Mouse (Mus musculus): ENCODE measurements around the gene Synj2. TPM values are rescaled to one million over a fixed set of nuclear protein-coding genes. Genes with fewer than 3 reads are reported as not detected.

Synj2 gene
- total RNA-seq, 2 experiments from 2014 or later = 31.6 to 39.0 TPM

GRCm38 (mm10) chr17:5934554-5935324, 6.3 kb upstream of the Synj2 start:
- DNase-seq (ENCODE audit: low spot score in 2 of 2) = peak in 1 of 2 experiments; percentile 67

- DNase-seq (ENCODE audit: low spot score in 2 of 2) = no peak
Observed at GRCm38 (mm10) chr17:5935680-5936079, 5.4 kb upstream of the Synj2 start.

DNA sequence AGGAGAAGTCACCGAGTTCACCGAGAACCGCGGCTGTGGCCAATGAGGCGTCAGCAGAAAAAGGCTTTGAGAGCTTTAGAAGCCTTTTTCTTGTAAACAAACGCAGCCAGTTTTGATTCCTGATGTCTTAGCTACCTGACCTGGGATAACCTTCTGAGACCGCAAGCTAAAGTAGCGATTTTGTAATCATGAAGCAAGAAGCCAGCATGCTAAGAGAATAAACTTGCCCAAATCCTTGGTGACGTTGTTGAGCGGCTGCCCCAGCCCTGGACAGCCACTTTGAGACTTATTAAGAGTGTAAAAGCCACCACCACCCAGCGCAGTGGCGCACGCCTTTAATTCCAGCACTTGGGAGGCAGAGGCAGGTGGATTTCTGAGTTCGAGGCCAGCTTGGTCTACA, 4.8 kb upstream of the Synj2 start:
- no peak for DNase-seq (ENCODE audit: low spot score in 2 of 2)

GRCm38 (mm10) chr17:5937441-5937840, 3.6 kb upstream of the Synj2 start:
- no peak for DNase-seq (ENCODE audit: low spot score in 2 of 2)

DNA sequence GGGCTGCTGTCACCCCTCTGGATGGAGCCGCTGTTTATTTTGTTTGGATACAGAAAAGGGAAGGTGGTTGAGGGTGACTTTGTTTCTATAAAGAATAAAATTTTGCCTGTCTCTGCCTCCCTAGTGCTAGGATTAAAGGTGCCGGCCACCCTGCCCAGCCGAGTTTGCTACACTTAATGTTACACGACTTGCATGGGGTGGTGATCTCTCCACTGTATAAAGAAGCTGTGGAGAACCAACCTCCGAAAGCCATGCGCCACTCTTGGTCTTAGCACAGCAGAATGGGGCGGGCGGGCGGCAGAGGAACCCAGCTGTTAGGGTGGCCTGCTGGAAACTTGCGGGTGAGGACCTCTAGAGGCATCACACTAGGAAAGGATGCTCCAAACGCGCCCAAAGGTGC, 1.2 kb upstream of the Synj2 start:
- DNase-seq (ENCODE audit: low spot score in 2 of 2) = no peak

- DNase-seq (ENCODE audit: low spot score in 2 of 2) = peak; percentile 75 to 81
Observed at GRCm38 (mm10) chr17:5940792-5941191, 288 bp upstream of the Synj2 start.

DNA sequence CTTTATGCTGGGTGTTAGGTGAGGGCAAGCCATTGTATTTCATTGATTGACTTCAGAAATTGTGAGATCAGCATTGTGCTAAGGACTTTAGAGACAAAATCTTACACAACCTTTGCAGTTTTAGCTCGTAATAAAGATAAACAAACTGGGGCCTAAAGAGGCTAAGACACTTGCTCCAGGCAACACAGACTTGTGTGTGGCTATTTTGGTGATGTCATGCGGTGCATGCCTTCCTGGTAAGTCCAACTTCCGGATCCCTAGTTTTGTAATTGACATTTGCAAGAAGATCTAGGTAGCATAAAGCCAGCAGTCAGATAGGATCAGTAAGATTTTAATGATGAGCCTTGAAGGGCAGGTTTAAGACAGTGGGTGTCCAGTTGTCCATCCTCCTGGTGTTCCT, 1.1 kb downstream of the Synj2 start:
- DNase-seq (ENCODE audit: low spot score in 2 of 2) = no peak

DNA sequence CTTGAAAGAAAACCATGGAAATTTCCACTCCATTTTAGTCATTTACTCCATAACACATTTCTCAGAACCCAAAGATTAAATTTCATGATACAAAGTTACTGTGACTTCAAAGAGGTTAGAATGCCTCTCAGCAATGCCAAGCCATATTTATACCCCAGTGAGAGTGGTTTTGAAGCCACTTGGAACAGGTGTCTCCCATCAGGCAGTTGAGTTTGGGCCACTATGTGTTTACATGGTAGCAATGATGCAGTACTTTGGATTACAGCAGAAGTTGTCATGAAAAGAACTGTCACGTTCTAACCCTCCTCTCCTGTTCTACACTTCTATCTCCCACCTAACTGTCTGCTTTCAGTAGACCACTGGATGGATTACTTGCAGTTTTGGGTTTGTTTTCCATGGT, 2.0 kb downstream of the Synj2 start:
- DNase-seq (ENCODE audit: low spot score in 2 of 2) = no peak

DNA sequence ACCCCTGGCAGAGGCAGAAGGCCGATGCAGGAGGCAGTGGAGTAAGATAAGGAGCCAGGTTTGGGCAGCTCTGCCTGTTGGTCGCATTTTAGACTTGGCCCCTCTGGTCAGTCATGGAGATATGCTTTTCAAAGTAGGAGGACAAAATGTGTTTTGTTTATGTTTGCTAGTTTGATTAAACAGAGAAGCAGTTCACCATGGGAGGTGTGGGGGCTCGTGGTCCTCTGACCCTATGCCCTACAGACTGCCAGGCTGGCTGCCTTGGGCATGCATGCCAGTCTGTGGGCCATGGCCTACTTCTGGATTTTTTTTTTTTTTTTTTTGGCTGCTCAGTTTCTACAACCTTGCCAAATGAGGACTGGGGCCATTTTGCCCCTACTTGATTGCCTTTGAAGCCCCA, 6.0 kb downstream of the Synj2 start:
- no peak for DNase-seq (ENCODE audit: low spot score in 2 of 2)

DNA sequence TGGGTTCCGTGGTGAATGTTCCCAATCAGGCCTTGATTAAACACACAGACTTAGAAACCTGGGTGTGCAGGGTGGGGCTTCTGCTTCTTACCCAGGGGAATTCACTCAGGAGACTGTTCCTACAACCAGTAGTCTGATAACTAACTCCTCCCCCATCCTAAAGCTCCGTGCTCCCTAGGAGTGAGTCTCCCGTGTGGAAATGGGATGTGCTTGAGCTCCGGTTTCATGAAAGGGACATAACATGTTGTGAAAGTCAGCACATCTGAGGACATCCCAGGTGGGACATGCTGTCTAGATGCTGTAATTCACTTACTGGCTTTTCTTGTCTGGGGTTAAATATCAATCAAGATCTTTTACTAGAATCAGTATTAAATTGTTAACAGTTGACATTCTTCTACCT, 11.4 kb downstream of the Synj2 start:
- peak in 1 of 2 experiments; percentile 4 for DNase-seq (ENCODE audit: low spot score in 2 of 2)

GRCm38 (mm10) chr17:5956350-5957000, 15.4 kb downstream of the Synj2 start:
- DNase-seq (ENCODE audit: low spot score in 2 of 2) = peak in 1 of 2 experiments; percentile 9

DNA sequence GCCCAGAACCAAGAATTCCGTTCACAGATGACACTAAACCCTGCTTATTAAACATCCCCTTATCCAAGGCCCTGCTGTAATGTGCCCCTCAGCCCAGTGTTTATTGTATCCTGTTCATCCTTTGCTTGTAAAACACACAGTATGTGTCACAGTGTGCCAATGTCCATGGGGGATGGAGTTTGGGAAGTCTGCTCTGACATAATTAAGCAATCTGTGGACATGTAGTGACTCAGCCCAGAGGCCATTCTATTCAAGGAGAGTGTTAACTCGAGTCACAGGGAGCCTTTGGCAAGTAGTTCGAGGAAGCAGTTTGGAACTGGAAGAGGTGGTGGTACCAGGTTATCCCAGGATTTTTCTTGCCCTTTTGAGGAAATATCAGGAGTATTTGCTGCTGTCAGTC, 16.0 kb downstream of the Synj2 start:
- DNase-seq (ENCODE audit: low spot score in 2 of 2) = peak in 1 of 2 experiments; percentile 2

- DNase-seq (ENCODE audit: low spot score in 2 of 2) = peak in 1 of 2 experiments; percentile 9
Observed at GRCm38 (mm10) chr17:5958229-5958628, 17.1 kb downstream of the Synj2 start.

- DNase-seq (ENCODE audit: low spot score in 2 of 2) = no peak
Observed at GRCm38 (mm10) chr17:5958636-5959035, 17.6 kb downstream of the Synj2 start.

- no peak for DNase-seq (ENCODE audit: low spot score in 2 of 2)
Observed at GRCm38 (mm10) chr17:5959096-5959495, 18.0 kb downstream of the Synj2 start.

GRCm38 (mm10) chr17:5959802-5960201, 18.7 kb downstream of the Synj2 start:
- peak in 1 of 2 experiments; percentile 57 for DNase-seq (ENCODE audit: low spot score in 2 of 2)

DNA sequence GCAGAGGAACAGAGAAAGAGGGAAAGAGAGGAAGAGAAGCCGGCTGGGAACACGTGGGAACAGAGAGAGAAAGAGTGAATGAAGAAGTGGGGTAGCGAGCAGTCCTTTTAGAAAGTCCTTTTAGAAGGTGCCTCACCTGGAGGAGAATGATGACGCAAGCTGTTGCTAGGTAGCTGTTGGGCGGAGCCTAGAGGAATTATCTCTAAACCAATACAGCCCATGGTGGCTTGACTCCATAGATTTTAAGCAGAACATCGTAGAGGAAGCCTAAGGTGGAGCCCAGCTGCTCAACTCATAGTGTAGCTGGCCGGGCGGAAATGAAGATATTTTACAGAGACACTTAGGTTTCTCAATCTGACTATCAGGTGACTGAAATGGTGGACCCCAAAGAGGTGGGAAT, 22.7 kb downstream of the Synj2 start:
- no peak for DNase-seq (ENCODE audit: low spot score in 2 of 2)

- DNase-seq (ENCODE audit: low spot score in 2 of 2) = no peak
Observed at GRCm38 (mm10) chr17:5965084-5965781, 24.2 kb downstream of the Synj2 start.

DNA sequence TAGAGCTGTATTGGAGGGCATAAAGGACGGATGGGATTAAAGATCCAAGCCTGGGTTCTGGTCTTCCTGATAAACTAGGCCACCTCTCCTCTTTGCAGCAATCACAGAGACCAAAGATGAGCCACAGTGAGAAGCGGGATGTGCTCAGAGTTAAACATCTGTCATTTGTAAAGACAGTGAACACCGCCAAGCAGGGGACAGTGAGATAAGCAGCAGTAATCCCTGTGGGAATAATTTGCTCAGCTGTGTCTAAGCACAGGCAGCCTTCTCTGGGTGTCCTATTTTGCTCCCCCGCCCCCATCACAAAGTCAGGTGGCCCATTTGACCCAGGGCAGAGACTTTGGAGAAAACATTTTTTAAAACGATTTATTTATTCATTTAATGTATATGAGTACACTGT, 25.6 kb downstream of the Synj2 start:
- no peak for DNase-seq (ENCODE audit: low spot score in 2 of 2)

DNA sequence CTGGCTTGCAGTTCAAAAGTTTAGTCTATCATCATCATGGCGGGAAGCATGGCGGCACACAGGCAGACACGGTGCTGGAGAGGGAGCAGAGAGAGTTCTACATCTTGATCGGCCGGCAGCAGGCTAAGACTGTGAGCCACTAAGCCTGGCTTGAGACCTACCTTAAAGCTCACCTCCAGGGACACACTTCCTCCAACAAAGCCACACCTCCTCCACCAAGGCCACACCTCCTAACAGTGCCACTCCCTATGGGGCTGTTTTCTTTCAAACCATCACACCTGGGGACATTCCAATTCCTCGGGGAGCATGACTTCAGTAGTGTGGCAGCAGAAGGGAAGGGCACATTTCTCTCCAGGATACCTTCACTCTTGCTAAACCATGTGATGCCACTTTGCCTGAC, 27.5 kb downstream of the Synj2 start:
- DNase-seq (ENCODE audit: low spot score in 2 of 2) = no peak

DNA sequence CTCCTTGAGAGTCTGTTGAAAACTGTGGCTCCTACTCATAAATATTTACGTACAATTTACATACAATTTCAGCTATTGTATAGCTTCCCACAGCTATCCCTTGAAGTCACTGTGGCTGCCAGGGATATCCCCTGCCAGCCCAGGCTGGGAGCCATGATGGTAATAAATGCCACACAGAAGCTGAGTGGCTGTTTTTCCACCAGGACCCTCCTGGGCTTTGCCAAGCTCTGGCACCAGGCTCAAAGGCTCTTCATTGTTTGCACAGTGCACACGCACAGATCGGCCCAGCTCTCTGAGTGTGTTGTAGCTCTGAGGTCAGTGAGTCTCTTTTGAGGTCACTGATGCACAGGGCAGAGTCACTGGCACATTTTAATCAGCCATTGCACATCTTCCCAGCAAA, 28.2 kb downstream of the Synj2 start:
- no peak for DNase-seq (ENCODE audit: low spot score in 2 of 2)

DNA sequence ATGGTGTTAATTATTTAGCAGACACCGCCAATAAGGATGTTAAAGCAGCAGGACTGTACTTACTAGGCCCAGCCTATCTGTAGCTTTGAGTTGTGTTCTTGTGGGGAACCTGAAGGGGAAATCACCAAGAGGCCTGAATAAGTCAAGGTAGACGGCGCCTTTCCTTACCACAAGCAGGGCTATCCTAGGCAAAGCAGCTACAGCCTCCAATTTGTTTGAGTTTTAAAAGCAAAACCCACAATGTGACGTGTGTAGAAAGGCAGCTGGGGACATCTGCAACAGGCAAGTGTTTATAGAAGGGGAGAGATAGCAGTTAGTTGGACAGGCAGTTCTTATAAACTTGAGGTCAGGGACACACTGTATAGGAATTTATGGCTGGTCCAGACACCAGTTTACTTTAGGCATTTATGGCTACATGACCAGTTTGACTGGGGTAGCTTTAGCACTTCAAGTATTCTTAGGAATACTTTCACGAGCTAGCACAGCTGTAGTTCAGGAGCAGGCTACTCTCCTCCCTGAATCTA, 29.3 kb downstream of the Synj2 start:
- DNase-seq (ENCODE audit: low spot score in 2 of 2) = no peak

All from gastrocnemius, postnatal 4 days (tissue).